Mouse (Mus musculus): ENCODE data around the gene Tyw3.
A peak's percentile ranks its signal among the peaks of the same experiment; 100 is the strongest.
"Not testable (repeated sequence)": the region's sequence is repeated elsewhere in the genome, so short reads cannot be mapped to it uniquely, and the experiment has no call there.

Tyw3 gene

GRCm38 (mm10) chr3:154596934-154597554 lies at the start of gene Tyw3:
Gene Tyw3 (minus strand): TSS chr3:154597104.
- peak; percentile 86 to 91 for DNase-seq (ENCODE audit: low spot score in 2 of 2)

- DNase-seq (ENCODE audit: low spot score in 2 of 2), result no peak
Measured at GRCm38 (mm10) chr3:154633091-154633490, 36.2 kb upstream of the Tyw3 start.

GRCm38 (mm10) chr3:154631281-154631680 lies 34.4 kb upstream of the Tyw3 start:
- DNase-seq (ENCODE audit: low spot score in 2 of 2), result not testable (repeated sequence)

- DNase-seq (ENCODE audit: low spot score in 2 of 2), result no peak
Measured at GRCm38 (mm10) chr3:154628284-154628683, 31.4 kb upstream of the Tyw3 start.

- DNase-seq (ENCODE audit: low spot score in 2 of 2), result no peak
Measured at GRCm38 (mm10) chr3:154616106-154616505, 19.2 kb upstream of the Tyw3 start.

GRCm38 (mm10) chr3:154615304-154615703 lies 18.4 kb upstream of the Tyw3 start:
- DNase-seq (ENCODE audit: low spot score in 2 of 2), result no peak

- DNase-seq (ENCODE audit: low spot score in 2 of 2), result no peak
Measured at GRCm38 (mm10) chr3:154614771-154615170, 17.9 kb upstream of the Tyw3 start.

GRCm38 (mm10) chr3:154611888-154612287 lies 15.0 kb upstream of the Tyw3 start:
- DNase-seq (ENCODE audit: low spot score in 2 of 2), result no peak

- DNase-seq (ENCODE audit: low spot score in 2 of 2), result no peak
Measured at GRCm38 (mm10) chr3:154607896-154608295, 11.0 kb upstream of the Tyw3 start.

- DNase-seq (ENCODE audit: low spot score in 2 of 2), result no peak
Measured at GRCm38 (mm10) chr3:154604871-154605270, 8.0 kb upstream of the Tyw3 start.

- no peak for DNase-seq (ENCODE audit: low spot score in 2 of 2)
Measured at GRCm38 (mm10) chr3:154602141-154602540, 5.2 kb upstream of the Tyw3 start.

GRCm38 (mm10) chr3:154597561-154597960 lies 657 bp upstream of the Tyw3 start:
- no peak for DNase-seq (ENCODE audit: low spot score in 2 of 2)

GRCm38 (mm10) chr3:154596488-154596933 lies 393 bp downstream of the Tyw3 start, which contains the start of gene Cryz:
Gene Cryz (plus strand): TSS chr3:154596711.
- DNase-seq (ENCODE audit: low spot score in 2 of 2), result peak; percentile 70 to 82

- DNase-seq (ENCODE audit: low spot score in 2 of 2), result no peak
Measured at GRCm38 (mm10) chr3:154594156-154594555, 2.7 kb downstream of the Tyw3 start.

GRCm38 (mm10) chr3:154593596-154593995 lies 3.3 kb downstream of the Tyw3 start:
- no peak for DNase-seq (ENCODE audit: low spot score in 2 of 2)

- no peak for DNase-seq (ENCODE audit: low spot score in 2 of 2)
Measured at GRCm38 (mm10) chr3:154591621-154592020, 5.3 kb downstream of the Tyw3 start.

- DNase-seq (ENCODE audit: low spot score in 2 of 2), result no peak
Measured at GRCm38 (mm10) chr3:154590971-154591370, 5.9 kb downstream of the Tyw3 start.

GRCm38 (mm10) chr3:154584351-154584750 lies 12.6 kb downstream of the Tyw3 start:
- DNase-seq (ENCODE audit: low spot score in 2 of 2), result no peak

GRCm38 (mm10) chr3:154577895-154578294 lies 19.0 kb downstream of the Tyw3 start:
- no peak for DNase-seq (ENCODE audit: low spot score in 2 of 2)

- no peak for DNase-seq (ENCODE audit: low spot score in 2 of 2)
Measured at GRCm38 (mm10) chr3:154573666-154574065, 23.2 kb downstream of the Tyw3 start.

GRCm38 (mm10) chr3:154572341-154572972 lies 24.4 kb downstream of the Tyw3 start:
- peak in 1 of 2 experiments; percentile 39 for DNase-seq (ENCODE audit: low spot score in 2 of 2)

GRCm38 (mm10) chr3:154570786-154571185 lies 26.1 kb downstream of the Tyw3 start:
- no peak for DNase-seq (ENCODE audit: low spot score in 2 of 2)

- no peak for DNase-seq (ENCODE audit: low spot score in 2 of 2)
Measured at GRCm38 (mm10) chr3:154570029-154570575, 26.8 kb downstream of the Tyw3 start.

Measured in spleen, postnatal 14 days (tissue).